Mouse (Mus musculus) kidney, adult 2 months (tissue): ENCODE data around the gene Zfp385a.

ENCODE experiments used
- CTCF ChIP-seq: fragments of 200-500 bp; conservative IDR thresholded peaks from 2 replicates; pipeline ENCODE4 v1.5.1; 2011; ENCODE audit warnings: low read depth, mild to moderate bottlenecking, control low read depth, low read length, moderate library complexity, mixed read lengths; ENCODE audit not compliant: insufficient read depth, insufficient read length
- POLR2A ChIP-seq: fragments of 200-500 bp; IDR thresholded peaks from one replicate; pipeline ENCODE4 v1.6.1; 2011; ENCODE audit warnings: low read depth, low read length, control low read depth

GRCm38 (mm10) chr15:103301046-103301445 lies 38.8 kb downstream of the Zfp385a start:
- TF ChIP-seq POLR2A (no peak), CTCF (no peak)
